Mouse (Mus musculus) intestine, postnatal 0 days (tissue): Measurements from ENCODE around the gene Vgll2. TPM values are rescaled to one million over a fixed set of nuclear protein-coding genes. Genes with fewer than 3 reads are reported as not detected.

Experiments
- ATAC-seq: fragments of 200-750 bp; cut with Nextera tagmentation; 2 replicates; pipeline ENCODE4 v1.8.0; 2017; ENCODE audit warnings: mild to moderate bottlenecking, moderate TSS enrichment, moderate library complexity
- H3K27ac ChIP-seq: fragments of 300-500 bp; sonication (generic); 2 replicates; pipeline ENCODE4 v1.5.1; 2014; ENCODE audit warnings: mild to moderate bottlenecking, low read depth, low read length, moderate library complexity
- H3K27me3 ChIP-seq: fragments of 300-500 bp; sonication (generic); replicated peaks from 2 replicates; pipeline ENCODE4 v1.6.1; 2014; ENCODE audit warnings: low read length, mixed read lengths; ENCODE audit not compliant: control insufficient read depth, insufficient read depth
- H3K36me3 ChIP-seq: fragments of 300-500 bp; sonication (generic); 2 replicates; pipeline ENCODE4 v1.6.1; 2014; ENCODE audit warnings: mild to moderate bottlenecking, moderate library complexity; ENCODE audit not compliant: control insufficient read depth, insufficient read depth
- H3K4me1 ChIP-seq: fragments of 300-500 bp; sonication (generic); replicated peaks from 2 replicates; pipeline ENCODE4 v1.6.1; 2014; ENCODE audit warnings: antibody characterized with exemption, low read length, mixed read lengths; ENCODE audit not compliant: control insufficient read depth, insufficient read depth
- H3K4me2 ChIP-seq: fragments of 300-500 bp; sonication (generic); replicated peaks from 2 replicates; pipeline ENCODE4 v1.6.1; 2014; ENCODE audit warnings: low read depth, mild to moderate bottlenecking, moderate library complexity
- H3K4me3 ChIP-seq: fragments of 300-500 bp; sonication (generic); 2 replicates; pipeline ENCODE4 v1.5.1; 2014; ENCODE audit warnings: low read depth, low read length
- H3K9ac ChIP-seq: fragments of 300-500 bp; sonication (generic); 2 replicates; pipeline ENCODE4 v1.6.1; 2014; ENCODE audit warnings: mild to moderate bottlenecking, low read depth, low read length
- H3K9me3 ChIP-seq: fragments of 300-500 bp; sonication (generic); 2 replicates; pipeline ENCODE4 v1.6.1; 2016; ENCODE audit warnings: mixed run types; ENCODE audit not compliant: control insufficient read depth
- CTCF ChIP-seq: sonication (generic); IDR thresholded peaks from 2 replicates; pipeline ENCODE4 v1.5.1; 2016; ENCODE audit warnings: low read depth, mild to moderate bottlenecking, control low read depth, antibody characterized with exemption, moderate library complexity
- WGBS: fragments of 180-500 bp; shearing (Covaris S2); extraction: QIAGEN DNeasy Blood & Tissue Kit; methylation state at CpG from one replicate; pipeline ENCODE4 v1.1.7; 2014; 5-methylcytosine and 5-hydroxymethylcytosine counted together
- polyA plus RNA-seq: library from polyadenylated mRNA; unstranded; fragments of >200 nt; fragmentation: Nextera tagmentation; extraction: Ambion mirVana; gene quantifications from 2 replicates; pipeline ENCODE4 v1.2.1, GENCODE M21; 2015

Vgll2 gene
- polyA plus RNA-seq, 1 experiment from 2014 or later = not detected

- no peaks in the 10 kb centered on the region for H3K4me1 ChIP-seq
- ATAC-seq = no peak
- H3K36me3 ChIP-seq = no peaks in the 10 kb centered on the region
- no peak for TF ChIP-seq CTCF
- H3K4me3 ChIP-seq = no peak overlapping the region
- no peak overlapping the region for H3K4me2 ChIP-seq
- H3K27me3 ChIP-seq = peaks cover 68% of the 10 kb centered on the region
- no peak overlapping the region for H3K9ac ChIP-seq
- no peak overlapping the region for H3K27ac ChIP-seq
- 9% methylated on average over 11 of the region's 11 CpGs for WGBS
- H3K9me3 ChIP-seq = no peaks in the 10 kb centered on the region
These were observed 6.5 kb downstream of the Vgll2 start for GRCm38 (mm10) chr10:52028561-52029370.

GRCm38 (mm10) chr10:52029421-52030080 is 7.2 kb downstream of the Vgll2 start:
- Histone ChIP-seq H3K27ac (no peak overlapping the region), H3K4me1 (no peaks in the 10 kb centered on the region), H3K27me3 (peaks cover 60% of the 10 kb centered on the region), H3K4me2 (peak overlapping the region; percentile 44; the same call in 1 of the 2 replicates), H3K36me3 (no peaks in the 10 kb centered on the region), H3K4me3 (no peak overlapping the region), H3K9ac (no peak overlapping the region), H3K9me3 (no peaks in the 10 kb centered on the region)
- WGBS = 2% methylated on average over 10 of the region's 10 CpGs
- ATAC-seq = no peak
- no peak for TF ChIP-seq CTCF

DNA sequence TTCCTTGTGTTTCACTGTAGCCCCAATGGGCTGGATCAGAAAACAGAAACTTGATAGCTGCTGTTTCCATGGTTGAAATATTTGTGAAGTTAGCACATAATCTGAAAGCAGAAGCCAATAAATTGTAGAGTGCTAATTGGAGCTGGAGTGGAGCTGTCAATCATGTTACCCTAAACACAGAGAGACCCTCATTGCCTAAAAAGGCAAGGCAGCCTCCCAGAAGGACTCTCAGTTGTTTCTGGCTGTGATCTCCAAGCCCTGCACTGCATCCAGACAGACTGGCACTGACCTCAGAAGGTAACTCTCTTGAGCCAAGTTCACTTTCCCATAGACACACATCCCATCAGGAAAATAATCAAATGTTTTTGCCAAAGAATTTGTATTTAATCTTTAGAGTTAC is 11.4 kb downstream of the Vgll2 start:
- Histone ChIP-seq H3K4me2 (no peak overlapping the region), H3K27me3 (peaks cover 22% of the 10 kb centered on the region; the same call in 1 of the 2 replicates), H3K4me3 (no peak overlapping the region), H3K27ac (no peak overlapping the region), H3K4me1 (no peaks in the 10 kb centered on the region), H3K9ac (no peak overlapping the region), H3K36me3 (no peaks in the 10 kb centered on the region), H3K9me3 (no peaks in the 10 kb centered on the region)
- ATAC-seq = no peak
- no peak for TF ChIP-seq CTCF

DNA sequence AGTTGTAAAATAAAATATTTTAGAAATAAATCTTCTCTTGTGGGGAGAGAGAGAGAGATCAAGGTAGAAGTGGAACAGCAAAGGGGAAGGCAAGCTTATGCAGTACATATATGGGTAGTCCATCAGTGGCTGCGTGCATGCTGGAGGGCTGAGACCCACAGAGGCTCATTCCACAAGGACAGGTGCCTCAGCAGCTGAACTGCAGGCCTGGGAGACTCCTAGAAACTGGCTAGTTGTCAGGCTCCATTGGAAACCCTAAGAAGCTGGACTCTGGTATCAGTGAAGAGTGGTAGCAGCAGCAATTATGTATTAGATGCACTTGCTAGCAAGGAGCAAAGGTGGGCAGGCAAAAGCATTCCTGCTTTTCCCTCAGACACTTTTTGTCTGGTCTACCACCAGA is 17.1 kb downstream of the Vgll2 start:
- no peak overlapping the region for H3K27ac ChIP-seq
- WGBS = 84% methylated on average over 1 of the region's 1 CpGs
- no peak for ATAC-seq
- no peak overlapping the region for H3K9ac ChIP-seq
- H3K4me1 ChIP-seq = no peaks in the 10 kb centered on the region
- no peak for TF ChIP-seq CTCF
- no peaks in the 10 kb centered on the region for H3K27me3 ChIP-seq
- H3K9me3 ChIP-seq = no peaks in the 10 kb centered on the region
- no peak overlapping the region for H3K4me3 ChIP-seq
- H3K4me2 ChIP-seq = no peak overlapping the region
- H3K36me3 ChIP-seq = no peaks in the 10 kb centered on the region

- Histone ChIP-seq H3K9me3 (no peaks in the 10 kb centered on the region), H3K27me3 (no peaks in the 10 kb centered on the region), H3K4me3 (no peak overlapping the region), H3K27ac (no peak overlapping the region), H3K4me2 (no peak overlapping the region), H3K9ac (no peak overlapping the region), H3K36me3 (no peaks in the 10 kb centered on the region; the same call in 1 of the 2 replicates), H3K4me1 (no peaks in the 10 kb centered on the region)
- ATAC-seq = no peak
- TF ChIP-seq CTCF = no peak
- WGBS = 79% methylated on average over 5 of the region's 5 CpGs
These were observed 20.8 kb downstream of the Vgll2 start for GRCm38 (mm10) chr10:52043086-52043485.

GRCm38 (mm10) chr10:52048287-52048686 is 26.0 kb downstream of the Vgll2 start:
- TF ChIP-seq CTCF = no peak

More at GRCm38 (mm10) chr10:52048287-52048686, 26.0 kb downstream of the Vgll2 start:
- Histone ChIP-seq H3K4me1 (no peaks in the 10 kb centered on the region), H3K36me3 (no peaks in the 10 kb centered on the region; the same call in 1 of the 2 replicates), H3K4me3 (no peak overlapping the region), H3K9ac (no peak overlapping the region), H3K9me3 (no peaks in the 10 kb centered on the region), H3K4me2 (no peak overlapping the region), H3K27ac (no peak overlapping the region), H3K27me3 (no peaks in the 10 kb centered on the region)
- 59% methylated on average over 3 of the region's 3 CpGs for WGBS
- ATAC-seq = no peak
